Mouse (Mus musculus): ENCODE results near the gene Gas8. TPM values are rescaled to one million over a fixed set of nuclear protein-coding genes. Genes with fewer than 3 reads are reported as not detected.
"Not testable (repeated sequence)": the region's sequence is repeated elsewhere in the genome, so short reads cannot be mapped to it uniquely, and the experiment has no call there.

Gene Gas8
- total and polyA plus RNA-seq, 2 experiments from 2014 or later, result 33.7 to 51.9 TPM

DNA sequence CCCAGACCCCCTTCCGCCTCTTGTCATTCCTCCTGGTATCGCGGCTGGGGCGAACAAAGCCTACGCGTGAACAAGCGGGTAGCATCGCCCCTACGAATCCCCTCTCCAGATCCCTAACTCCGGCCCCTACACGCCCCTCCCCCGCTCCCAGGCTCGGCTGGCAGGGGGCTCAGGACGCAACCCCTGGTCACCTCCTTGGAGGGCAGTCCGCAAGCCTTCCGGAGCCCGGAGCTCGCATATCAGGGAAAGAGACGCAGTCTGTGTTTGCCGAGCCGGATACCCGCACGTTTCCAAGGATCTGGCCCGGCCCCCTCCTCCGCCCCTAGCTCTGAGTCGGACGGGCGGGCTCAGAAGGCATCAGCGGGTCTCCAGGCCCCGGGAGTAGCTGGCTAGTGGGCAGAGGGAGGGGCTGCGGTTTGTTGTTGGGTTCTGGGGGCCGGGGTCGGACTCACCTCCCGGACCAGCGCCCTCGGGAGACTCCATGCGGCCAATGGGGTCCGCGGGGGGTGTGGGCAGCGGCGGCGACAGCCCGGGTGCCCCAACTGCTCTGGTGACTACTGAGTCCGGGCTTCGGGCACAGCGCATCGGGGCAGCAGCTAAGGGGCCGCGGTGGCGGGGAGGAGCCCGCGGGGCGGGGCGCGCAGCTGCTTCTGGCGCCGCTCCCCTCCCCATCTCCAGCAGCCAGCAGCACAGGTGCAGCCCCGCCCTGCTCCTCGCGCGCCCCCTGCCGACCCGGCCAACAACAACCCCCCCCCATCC is 3.7 kb upstream of the Gas8 start, which contains the start of gene Dbndd1:
Dbndd1 (minus strand) TSS at position 683 of the 759 bp plus-strand sequence.
- H3K4me1 ChIP-seq (ENCODE audit: insufficient read depth), result peaks cover 19% of the 10 kb centered on the region
- DNase-seq (peak; percentile 74), ATAC-seq (peak; percentile 55)
- TF ChIP-seq CTCF (IDR thresholded peaks at IDR 0.05; ENCODE audit: low read depth), result peak; percentile 31; the same call in 1 of the 2 replicates
- H3K27ac ChIP-seq (ENCODE audit: low read depth, low read length), result peak within 1 kb of the TSS; percentile 94
- peak within 1 kb of the TSS; percentile 88 for H3K4me3 ChIP-seq (ENCODE audit: low read depth, low read length)
- WGBS, result under 1% methylated on average over 52 of the region's 63 CpGs
- no peaks in the 10 kb centered on the region for H3K9me3 ChIP-seq (ENCODE audit: low read length)
- peak within 1 kb of the TSS; percentile 93 for H3K9ac ChIP-seq
- no peaks in the 10 kb centered on the region for H3K27me3 ChIP-seq (ENCODE audit: insufficient read depth, low read length)
- H3K4me2 ChIP-seq (ENCODE audit: low read depth), result peak within 1 kb of the TSS; percentile 74
- no peaks in the 10 kb centered on the region; the same call in 1 of the 2 replicates for H3K36me3 ChIP-seq (ENCODE audit: insufficient read depth)

DNA sequence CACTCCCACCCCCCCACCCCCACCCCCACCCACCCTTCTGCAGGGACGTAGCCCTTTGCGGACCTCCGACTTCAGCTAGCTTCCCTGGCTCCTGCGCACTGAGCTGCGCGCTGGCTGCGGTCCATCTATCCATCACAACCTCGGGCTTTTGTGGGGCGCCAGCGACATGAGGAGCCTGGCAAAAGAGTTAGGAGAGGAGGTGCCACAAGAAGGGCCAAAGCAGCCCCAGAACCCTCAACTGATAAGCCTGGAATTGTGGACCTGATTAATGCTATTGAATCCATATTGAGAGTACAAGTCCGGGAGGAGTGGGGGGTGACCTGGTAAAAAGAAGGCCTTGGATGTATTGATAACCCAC is 3.1 kb upstream of the Gas8 start:
- Histone ChIP-seq H3K4me1 (ENCODE audit: insufficient read depth) (peaks cover 19% of the 10 kb centered on the region), H3K4me3 (ENCODE audit: low read depth, low read length) (peak overlapping the region; percentile 88), H3K27ac (ENCODE audit: low read depth, low read length) (peak overlapping the region; percentile 64), H3K4me2 (ENCODE audit: low read depth) (peak overlapping the region; percentile 74), H3K27me3 (ENCODE audit: insufficient read depth, low read length) (no peaks in the 10 kb centered on the region), H3K36me3 (ENCODE audit: insufficient read depth) (0 out of 2 replicates have a peak, but pooled peaks cover 3% of the 10 kb centered on the region), H3K9ac (peak overlapping the region; percentile 93; the same call in 1 of the 2 replicates), H3K9me3 (ENCODE audit: low read length) (no peaks in the 10 kb centered on the region)
- TF ChIP-seq CTCF (IDR thresholded peaks at IDR 0.05; ENCODE audit: low read depth), result no peak
- DNase-seq (peak; percentile 70), ATAC-seq (no peak)
- 2% methylated on average over 11 of the region's 11 CpGs for WGBS

DNA sequence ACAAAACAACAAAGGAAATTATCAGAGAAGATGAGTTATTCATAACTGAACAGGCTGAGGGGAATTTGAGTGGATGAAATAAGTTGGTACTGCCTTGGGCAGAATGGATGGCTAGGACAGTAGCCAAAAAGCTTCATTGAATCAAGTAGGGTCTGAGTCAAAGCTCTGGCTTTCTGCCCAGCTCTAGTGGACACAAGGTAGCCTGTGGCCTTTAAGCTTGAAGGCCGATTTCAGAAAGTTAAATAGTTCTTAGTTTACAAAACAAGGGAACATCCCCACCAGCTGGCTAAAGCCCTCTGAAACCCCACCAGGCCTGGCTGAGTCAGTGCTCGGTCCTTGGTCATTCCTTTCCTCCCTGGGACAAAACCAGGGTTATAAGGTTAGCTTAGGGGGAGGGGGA is 2.0 kb upstream of the Gas8 start:
- peaks cover 19% of the 10 kb centered on the region for H3K4me1 ChIP-seq (ENCODE audit: insufficient read depth)
- no peak overlapping the region for H3K27ac ChIP-seq (ENCODE audit: low read depth, low read length)
- no peak overlapping the region for H3K4me2 ChIP-seq (ENCODE audit: low read depth)
- no peak for ATAC-seq
- TF ChIP-seq CTCF (IDR thresholded peaks at IDR 0.05; ENCODE audit: low read depth), result no peak
- H3K4me3 ChIP-seq (ENCODE audit: low read depth, low read length), result no peak overlapping the region
- no peak for DNase-seq
- H3K9ac ChIP-seq, result no peak overlapping the region
- no peaks in the 10 kb centered on the region for H3K27me3 ChIP-seq (ENCODE audit: insufficient read depth, low read length)
- no peaks in the 10 kb centered on the region for H3K9me3 ChIP-seq (ENCODE audit: low read length)
- WGBS, result 25% methylated on average over 2 of the region's 2 CpGs
- H3K36me3 ChIP-seq (ENCODE audit: insufficient read depth), result 0 out of 2 replicates have a peak, but pooled peaks cover 10% of the 10 kb centered on the region

DNA sequence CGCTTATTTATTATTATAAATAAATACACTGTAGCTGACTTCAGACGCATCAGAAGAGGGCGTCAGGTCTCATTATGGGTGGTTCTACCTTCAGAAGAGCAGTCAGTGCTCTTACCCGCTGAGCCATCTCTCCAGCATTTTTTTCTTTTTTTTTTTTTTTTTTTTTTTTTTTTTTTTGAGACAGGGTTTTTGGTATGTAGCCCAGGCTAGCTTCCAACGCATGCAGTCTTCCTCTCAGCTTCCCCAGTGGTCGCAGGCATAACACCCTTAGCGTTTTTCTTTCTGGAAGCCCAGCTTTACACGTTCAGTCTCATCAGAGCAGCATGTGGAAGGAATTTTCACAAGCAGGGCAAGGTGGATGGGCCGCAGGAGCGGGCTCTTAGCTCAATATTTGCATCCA is 462 bp upstream of the Gas8 start:
- DNase-seq (no peak), ATAC-seq (peak; percentile 3)
- Histone ChIP-seq H3K9me3 (ENCODE audit: low read length) (no peaks in the 10 kb centered on the region), H3K9ac (no peak overlapping the region; the same call in 1 of the 2 replicates), H3K27me3 (ENCODE audit: insufficient read depth, low read length) (no peaks in the 10 kb centered on the region), H3K27ac (ENCODE audit: low read depth, low read length) (no peak overlapping the region), H3K36me3 (ENCODE audit: insufficient read depth) (peaks cover 23% of the 10 kb centered on the region), H3K4me1 (ENCODE audit: insufficient read depth) (peaks cover 15% of the 10 kb centered on the region), H3K4me3 (ENCODE audit: low read depth, low read length) (peak overlapping the region; percentile 80), H3K4me2 (ENCODE audit: low read depth) (peak overlapping the region; percentile 93)
- WGBS, result 32% methylated on average over 10 of the region's 10 CpGs
- no peak for TF ChIP-seq CTCF (IDR thresholded peaks at IDR 0.05; ENCODE audit: low read depth)

DNA sequence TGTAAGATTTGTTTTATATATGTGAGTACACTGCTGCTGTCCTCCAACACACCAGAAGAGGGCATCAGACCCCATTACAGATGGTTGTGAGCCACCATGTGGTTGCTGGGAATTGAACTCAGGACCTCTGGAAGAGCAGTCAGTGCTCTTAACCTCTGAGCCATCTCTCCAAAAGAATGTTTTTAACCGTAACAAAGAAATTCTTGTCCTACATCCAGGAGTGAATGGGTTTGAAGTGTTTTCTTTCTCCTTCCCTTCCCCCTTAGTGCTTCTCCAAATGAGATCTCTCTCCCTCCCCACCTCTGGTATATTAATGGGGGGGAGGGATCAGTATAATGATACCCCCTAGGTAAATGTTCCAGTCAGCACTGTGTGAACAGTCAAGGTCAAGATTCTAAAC is 1.4 kb downstream of the Gas8 start:
- H3K4me3 ChIP-seq (ENCODE audit: low read depth, low read length); H3K4me2 ChIP-seq (ENCODE audit: low read depth); H3K27ac ChIP-seq (ENCODE audit: low read depth, low read length); DNase-seq; ATAC-seq; H3K9me3 ChIP-seq (ENCODE audit: low read length); H3K27me3 ChIP-seq (ENCODE audit: insufficient read depth, low read length); H3K9ac ChIP-seq: not testable (repeated sequence)
- Histone ChIP-seq H3K4me1 (ENCODE audit: insufficient read depth) (peaks cover 11% of the 10 kb centered on the region), H3K36me3 (ENCODE audit: insufficient read depth) (peaks cover 41% of the 10 kb centered on the region)
- WGBS, result 79% methylated on average over 1 of the region's 1 CpGs

DNA sequence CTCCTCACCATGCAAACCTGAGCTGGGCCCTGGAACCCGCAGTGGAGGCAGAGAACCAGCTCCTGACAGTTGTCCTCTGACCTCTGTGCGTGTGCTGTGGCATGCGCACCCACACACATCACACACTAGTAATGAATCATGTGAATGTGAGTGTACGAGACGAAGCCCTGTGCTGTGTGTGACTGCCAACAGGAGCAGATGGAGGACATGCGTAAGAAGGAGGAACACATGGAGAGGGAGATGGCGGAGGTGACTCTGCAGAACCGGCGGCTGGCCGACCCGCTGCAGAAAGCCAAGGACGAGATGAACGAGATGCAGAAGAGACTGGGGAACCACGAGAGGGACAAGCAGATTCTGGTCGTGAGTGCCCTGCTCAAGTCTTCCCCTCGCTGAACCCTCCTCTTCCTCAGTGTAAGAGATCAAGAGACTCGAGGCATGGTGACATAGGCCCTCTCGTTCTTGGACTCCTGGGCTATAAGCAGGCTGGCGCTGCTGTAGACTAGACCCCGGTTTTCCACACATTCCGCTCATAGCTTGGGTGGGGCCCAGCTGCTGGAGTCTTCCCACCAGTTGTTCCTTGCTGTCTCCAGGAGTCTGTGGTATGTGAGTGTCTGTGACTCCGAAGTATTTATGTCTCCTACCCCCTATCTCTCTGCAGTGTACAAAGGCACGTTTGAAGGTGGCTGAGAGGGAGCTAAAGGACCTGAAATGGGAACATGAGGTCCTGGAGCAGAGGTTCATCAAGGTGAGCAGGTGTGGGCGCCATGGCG is 9.3 kb downstream of the Gas8 start:
- no peak overlapping the region for H3K4me2 ChIP-seq (ENCODE audit: low read depth)
- H3K4me3 ChIP-seq (ENCODE audit: low read depth, low read length), result no peak overlapping the region
- no peaks in the 10 kb centered on the region for H3K4me1 ChIP-seq (ENCODE audit: insufficient read depth)
- peaks cover 100% of the 10 kb centered on the region for H3K36me3 ChIP-seq (ENCODE audit: insufficient read depth)
- no peak for TF ChIP-seq CTCF (IDR thresholded peaks at IDR 0.05; ENCODE audit: low read depth)
- ATAC-seq (peak; percentile 61; the same call in 1 of the 2 replicates), DNase-seq (peak; percentile 21)
- no peak overlapping the region for H3K9ac ChIP-seq
- WGBS, result 82% methylated on average over 25 of the region's 25 CpGs
- no peaks in the 10 kb centered on the region for H3K9me3 ChIP-seq (ENCODE audit: low read length)
- no peaks in the 10 kb centered on the region for H3K27me3 ChIP-seq (ENCODE audit: insufficient read depth, low read length)
- H3K27ac ChIP-seq (ENCODE audit: low read depth, low read length), result no peak overlapping the region
